Mouse (Mus musculus): ENCODE data around the gene A430078G23Rik. TPM values are rescaled to one million over a fixed set of nuclear protein-coding genes. Genes with fewer than 3 reads are reported as not detected.
"Not testable (repeated sequence)": the region's sequence is repeated elsewhere in the genome, so short reads cannot be mapped to it uniquely, and the experiment has no call there.

Gene A430078G23Rik
- polyA plus RNA-seq, 1 experiment = not detected

GRCm38 (mm10) chr8:3336658-3337524, 16.3 kb upstream of the A430078G23Rik start:
- H3K27me3 ChIP-seq (ENCODE audit: control insufficient read depth, insufficient read depth, insufficient read length) = no peaks in the 10 kb centered on the region
- H3K4me2 ChIP-seq (ENCODE audit: low read depth) = no peak overlapping the region
- no peaks in the 10 kb centered on the region for H3K36me3 ChIP-seq (ENCODE audit: control insufficient read depth, insufficient read depth)
- no peak overlapping the region for H3ac ChIP-seq (ENCODE audit: control insufficient read depth, insufficient read length)
- H3K4me3 ChIP-seq = no peak overlapping the region
- no peaks in the 10 kb centered on the region for H3K79me2 ChIP-seq (ENCODE audit: control insufficient read depth, insufficient read depth)
- TF ChIP-seq MAX (IDR thresholded peaks at IDR 0.05; ENCODE audit: low read depth) (no peak), TCF3 (IDR thresholded peaks at IDR 0.05; ENCODE audit: insufficient read length, low read depth) (no peak)

- not testable (repeated sequence) for H3K36me3 ChIP-seq (ENCODE audit: control insufficient read depth, insufficient read depth)
Observed at GRCm38 (mm10) chr8:3337525-3337824, 15.7 kb upstream of the A430078G23Rik start.

GRCm38 (mm10) chr8:3337971-3338370, 15.2 kb upstream of the A430078G23Rik start:
- no peaks in the 10 kb centered on the region for H3K27me3 ChIP-seq (ENCODE audit: control insufficient read depth, insufficient read depth, insufficient read length)
- no peak overlapping the region for H3ac ChIP-seq (ENCODE audit: control insufficient read depth, insufficient read length)
- no peak overlapping the region for H3K4me3 ChIP-seq
- no peak overlapping the region for H3K4me2 ChIP-seq (ENCODE audit: low read depth)
- no peaks in the 10 kb centered on the region for H3K36me3 ChIP-seq (ENCODE audit: control insufficient read depth, insufficient read depth)
- H3K79me2 ChIP-seq (ENCODE audit: control insufficient read depth, insufficient read depth) = no peaks in the 10 kb centered on the region
- no peak for TF ChIP-seq USF1 (IDR thresholded peaks at IDR 0.05; ENCODE audit: low read depth)
- TF ChIP-seq SRF (IDR thresholded peaks at IDR 0.05; ENCODE audit: control insufficient read depth, insufficient read length, low read depth) = no peak
- TF ChIP-seq E2F4 (IDR thresholded peaks at IDR 0.05; ENCODE audit: insufficient read depth) = no peak
- no peak for TF ChIP-seq MYOG (IDR thresholded peaks at IDR 0.05; ENCODE audit: control insufficient read depth in 1 of 3, insufficient read depth in 1 of 3, insufficient read length in 2 of 3, low read depth in 2 of 3)
- TF ChIP-seq CEBPB (IDR thresholded peaks at IDR 0.05; ENCODE audit: insufficient read depth, poor library complexity, severe bottlenecking) = no peak
- TF ChIP-seq POLR2AphosphoS2 (IDR thresholded peaks at IDR 0.05; ENCODE audit: insufficient read length, low read depth) = no peak
- no peak for TF ChIP-seq TCF12 (IDR thresholded peaks at IDR 0.05; ENCODE audit: insufficient read depth, poor library complexity, severe bottlenecking)
- TF ChIP-seq MYOD1 (IDR thresholded peaks at IDR 0.05; ENCODE audit: control insufficient read depth in 1 of 3, insufficient read length in 2 of 3, low read depth in 2 of 3) = no peak
- TF ChIP-seq TCF3 (IDR thresholded peaks at IDR 0.05; ENCODE audit: insufficient read length, low read depth) = no peak
- no peak for TF ChIP-seq POLR2A (IDR thresholded peaks at IDR 0.05; ENCODE audit: insufficient read length, low read depth)
- TF ChIP-seq MAX (IDR thresholded peaks at IDR 0.05; ENCODE audit: low read depth) = no peak
- no peak for TF ChIP-seq REST (IDR thresholded peaks at IDR 0.05; ENCODE audit: insufficient read depth, insufficient read length)

More at GRCm38 (mm10) chr8:3337525-3337824, 15.7 kb upstream of the A430078G23Rik start:
- H3K27me3 ChIP-seq (ENCODE audit: control insufficient read depth, insufficient read depth, insufficient read length); H3K4me2 ChIP-seq (ENCODE audit: low read depth); H3K4me3 ChIP-seq; H3ac ChIP-seq (ENCODE audit: control insufficient read depth, insufficient read length); H3K79me2 ChIP-seq (ENCODE audit: control insufficient read depth, insufficient read depth): not testable (repeated sequence)

GRCm38 (mm10) chr8:3340711-3341110, 12.5 kb upstream of the A430078G23Rik start:
- not testable (repeated sequence) for H3K4me2 ChIP-seq (ENCODE audit: low read depth); H3K27me3 ChIP-seq (ENCODE audit: control insufficient read depth, insufficient read depth, insufficient read length); H3ac ChIP-seq (ENCODE audit: control insufficient read depth, insufficient read length); H3K36me3 ChIP-seq (ENCODE audit: control insufficient read depth, insufficient read depth); H3K4me3 ChIP-seq; H3K79me2 ChIP-seq (ENCODE audit: control insufficient read depth, insufficient read depth)

DNA sequence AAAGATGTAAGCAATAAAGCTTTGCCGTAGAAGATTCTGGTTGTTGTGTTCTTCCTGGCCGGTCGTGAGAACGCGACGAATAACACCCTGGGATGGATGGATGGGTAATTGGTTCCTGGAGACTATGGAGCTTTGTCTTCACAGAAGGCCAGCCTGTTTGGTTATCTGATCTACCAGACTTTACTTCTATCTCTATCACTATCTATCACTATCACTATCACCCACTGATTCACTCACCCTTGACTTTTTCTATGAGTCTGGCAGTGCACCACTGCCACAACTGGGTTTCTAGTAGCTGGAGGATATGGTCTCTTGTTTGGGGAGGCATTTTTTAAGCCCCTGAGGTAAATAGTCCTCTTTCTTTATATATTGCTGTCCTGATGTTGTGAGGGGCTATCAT, 7.9 kb upstream of the A430078G23Rik start:
- H3ac ChIP-seq (ENCODE audit: control insufficient read depth, insufficient read length) = no peak overlapping the region
- H3K27me3 ChIP-seq (ENCODE audit: control insufficient read depth, insufficient read depth, insufficient read length) = no peaks in the 10 kb centered on the region
- no peak overlapping the region for H3K4me2 ChIP-seq (ENCODE audit: low read depth)
- H3K36me3 ChIP-seq (ENCODE audit: control insufficient read depth, insufficient read depth) = no peaks in the 10 kb centered on the region
- no peak for TF ChIP-seq MYOD1 (IDR thresholded peaks at IDR 0.05; ENCODE audit: control insufficient read depth in 1 of 3, insufficient read length in 2 of 3, low read depth in 2 of 3)
- no peak for TF ChIP-seq CEBPB (IDR thresholded peaks at IDR 0.05; ENCODE audit: insufficient read depth, poor library complexity, severe bottlenecking)
- no peak for TF ChIP-seq E2F4 (IDR thresholded peaks at IDR 0.05; ENCODE audit: insufficient read depth)
- no peak for TF ChIP-seq TCF3 (IDR thresholded peaks at IDR 0.05; ENCODE audit: insufficient read length, low read depth)
- no peak overlapping the region for H3K4me3 ChIP-seq
- H3K79me2 ChIP-seq (ENCODE audit: control insufficient read depth, insufficient read depth) = no peaks in the 10 kb centered on the region

DNA sequence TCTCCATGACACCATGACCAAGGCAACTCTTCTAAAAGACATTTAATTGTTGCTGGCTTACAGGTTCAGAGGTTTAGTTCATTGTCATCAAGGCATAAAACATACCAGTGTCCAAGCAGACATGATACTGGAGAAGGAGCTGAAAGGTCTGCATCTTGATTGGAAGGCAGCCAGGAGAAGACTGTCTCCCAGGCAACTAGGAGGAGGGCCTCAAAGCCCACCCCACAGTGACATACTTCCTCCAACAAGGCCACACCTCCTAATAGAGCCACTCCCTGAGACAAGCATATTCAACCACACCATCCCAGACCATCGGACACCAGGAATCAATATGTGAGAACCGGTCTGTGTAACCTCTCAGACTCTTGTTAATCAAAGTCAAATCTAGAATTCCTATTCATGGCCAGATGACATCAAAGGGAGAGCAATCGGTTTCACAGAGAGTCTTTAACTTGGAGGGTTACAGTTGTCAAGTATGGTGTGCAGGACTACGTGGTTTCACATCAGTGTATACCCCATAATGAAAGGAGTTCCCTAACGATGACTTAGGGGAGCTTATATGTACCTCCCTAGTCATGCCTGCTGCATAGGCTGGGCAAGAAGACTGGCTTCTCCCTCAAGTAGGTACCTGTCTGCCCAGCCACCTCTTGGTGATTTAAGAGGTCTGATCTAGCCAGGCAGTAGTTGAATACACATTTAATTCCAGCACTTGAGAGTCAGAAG, 6.4 kb upstream of the A430078G23Rik start:
- TF ChIP-seq MYOG (IDR thresholded peaks at IDR 0.05; ENCODE audit: control insufficient read depth in 1 of 3, insufficient read depth in 1 of 3, insufficient read length in 2 of 3, low read depth in 2 of 3) (no peak), USF1 (IDR thresholded peaks at IDR 0.05; ENCODE audit: low read depth) (no peak)
- Histone ChIP-seq H3K27me3 (ENCODE audit: control insufficient read depth, insufficient read depth, insufficient read length) (no peaks in the 10 kb centered on the region), H3K4me3 (no peak overlapping the region), H3K36me3 (ENCODE audit: control insufficient read depth, insufficient read depth) (no peaks in the 10 kb centered on the region), H3ac (ENCODE audit: control insufficient read depth, insufficient read length) (no peak overlapping the region), H3K4me2 (ENCODE audit: low read depth) (no peak overlapping the region), H3K79me2 (ENCODE audit: control insufficient read depth, insufficient read depth) (no peaks in the 10 kb centered on the region)

All from myocyte (in vitro differentiated cells).